Mouse (Mus musculus): Measurements from ENCODE around the gene Cdkal1. TPM values are rescaled to one million over a fixed set of nuclear protein-coding genes. Genes with fewer than 3 reads are reported as not detected.

Gene Cdkal1
- polyA plus RNA-seq, 1 experiment from 2014 or later = 8.7 TPM

- H3K27ac ChIP-seq (ENCODE audit: low read depth) = no peak overlapping the region
- H3K27me3 ChIP-seq (ENCODE audit: insufficient read depth, low read length) = no peaks in the 10 kb centered on the region
- H3K36me3 ChIP-seq (replicated peaks; ENCODE audit: insufficient read depth, low read length) = no peaks in the 10 kb centered on the region
- no peaks in the 10 kb centered on the region for H3K9me3 ChIP-seq (ENCODE audit: low read length)
- peaks cover 11% of the 10 kb centered on the region for H3K4me1 ChIP-seq (ENCODE audit: insufficient read depth)
- DNase-seq = no peak
- H3K4me2 ChIP-seq (ENCODE audit: low read depth, low read length) = no peak overlapping the region
- TF ChIP-seq EP300 (IDR thresholded peaks at IDR 0.05; ENCODE audit: low read depth) = no peak
- no peak for TF ChIP-seq CTCF (IDR thresholded peaks at IDR 0.05; ENCODE audit: low read depth)
- WGBS (ENCODE audit: insufficient replicate concordance) = 75% methylated on average over 6 of the region's 6 CpGs
- H3K9ac ChIP-seq (replicated peaks) = no peak overlapping the region
- no peak for ATAC-seq
- H3K4me3 ChIP-seq (ENCODE audit: low read depth, low read length) = no peak overlapping the region
Measured at GRCm38 (mm10) chr13:29778124-29778523, 77.3 kb downstream of the Cdkal1 start.

GRCm38 (mm10) chr13:29777225-29777624, 78.2 kb downstream of the Cdkal1 start:
- Histone ChIP-seq H3K4me2 (ENCODE audit: low read depth, low read length) (no peak overlapping the region), H3K27me3 (ENCODE audit: insufficient read depth, low read length) (no peaks in the 10 kb centered on the region), H3K9me3 (ENCODE audit: low read length) (no peaks in the 10 kb centered on the region), H3K4me1 (ENCODE audit: insufficient read depth) (peaks cover 11% of the 10 kb centered on the region), H3K9ac (replicated peaks) (no peak overlapping the region), H3K36me3 (replicated peaks; ENCODE audit: insufficient read depth, low read length) (no peaks in the 10 kb centered on the region), H3K4me3 (ENCODE audit: low read depth, low read length) (no peak overlapping the region), H3K27ac (ENCODE audit: low read depth) (no peak overlapping the region)
- ATAC-seq (0 out of 2 replicates have a peak, but pooled peaks have one; percentile 31), DNase-seq (no peak)
- WGBS (ENCODE audit: insufficient replicate concordance) = 78% methylated on average over 4 of the region's 4 CpGs
- TF ChIP-seq EP300 (IDR thresholded peaks at IDR 0.05; ENCODE audit: low read depth) = no peak
- no peak for TF ChIP-seq CTCF (IDR thresholded peaks at IDR 0.05; ENCODE audit: low read depth)

GRCm38 (mm10) chr13:29775603-29776230, 79.8 kb downstream of the Cdkal1 start:
- H3K4me2 ChIP-seq (ENCODE audit: low read depth, low read length) = no peak overlapping the region
- H3K4me3 ChIP-seq (ENCODE audit: low read depth, low read length) = no peak overlapping the region
- H3K27ac ChIP-seq (ENCODE audit: low read depth) = no peak overlapping the region
- DNase-seq = no peak
- H3K27me3 ChIP-seq (ENCODE audit: insufficient read depth, low read length) = no peaks in the 10 kb centered on the region
- 81% methylated on average over 8 of the region's 8 CpGs for WGBS (ENCODE audit: insufficient replicate concordance)
- peaks cover 9% of the 10 kb centered on the region for H3K4me1 ChIP-seq (ENCODE audit: insufficient read depth)
- H3K9me3 ChIP-seq (ENCODE audit: low read length) = no peaks in the 10 kb centered on the region
- no peaks in the 10 kb centered on the region for H3K36me3 ChIP-seq (replicated peaks; ENCODE audit: insufficient read depth, low read length)
- H3K9ac ChIP-seq (replicated peaks) = no peak overlapping the region
- TF ChIP-seq EP300 (IDR thresholded peaks at IDR 0.05; ENCODE audit: low read depth) (no peak), CTCF (IDR thresholded peaks at IDR 0.05; ENCODE audit: low read depth) (no peak)
- no peak for ATAC-seq

- Histone ChIP-seq H3K27me3 (ENCODE audit: insufficient read depth, low read length) (no peaks in the 10 kb centered on the region), H3K27ac (ENCODE audit: low read depth) (peak overlapping the region; percentile 30; the same call in 1 of the 2 replicates), H3K9ac (replicated peaks) (no peak overlapping the region), H3K4me1 (ENCODE audit: insufficient read depth) (peaks cover 18% of the 10 kb centered on the region), H3K4me2 (ENCODE audit: low read depth, low read length) (no peak overlapping the region), H3K4me3 (ENCODE audit: low read depth, low read length) (no peak overlapping the region), H3K36me3 (replicated peaks; ENCODE audit: insufficient read depth, low read length) (no peaks in the 10 kb centered on the region), H3K9me3 (ENCODE audit: low read length) (no peaks in the 10 kb centered on the region)
- 21% methylated on average over 6 of the region's 6 CpGs for WGBS (ENCODE audit: insufficient replicate concordance)
- DNase-seq (no peak), ATAC-seq (0 out of 2 replicates have a peak, but pooled peaks have one; percentile 27)
- TF ChIP-seq EP300 (IDR thresholded peaks at IDR 0.05; ENCODE audit: low read depth) (no peak), CTCF (IDR thresholded peaks at IDR 0.05; ENCODE audit: low read depth) (no peak)
Measured at GRCm38 (mm10) chr13:29773563-29773962, 81.9 kb downstream of the Cdkal1 start.

- no peak overlapping the region for H3K4me3 ChIP-seq (ENCODE audit: low read depth, low read length)
- peaks cover 23% of the 10 kb centered on the region for H3K4me1 ChIP-seq (ENCODE audit: insufficient read depth)
- DNase-seq (no peak), ATAC-seq (no peak)
- H3K27me3 ChIP-seq (ENCODE audit: insufficient read depth, low read length) = no peaks in the 10 kb centered on the region
- H3K4me2 ChIP-seq (ENCODE audit: low read depth, low read length) = no peak overlapping the region
- WGBS (ENCODE audit: insufficient replicate concordance) = 42% methylated on average over 3 of the region's 3 CpGs
- H3K27ac ChIP-seq (ENCODE audit: low read depth) = no peak overlapping the region
- TF ChIP-seq EP300 (IDR thresholded peaks at IDR 0.05; ENCODE audit: low read depth) (no peak), CTCF (IDR thresholded peaks at IDR 0.05; ENCODE audit: low read depth) (no peak)
- no peaks in the 10 kb centered on the region for H3K9me3 ChIP-seq (ENCODE audit: low read length)
- H3K36me3 ChIP-seq (replicated peaks; ENCODE audit: insufficient read depth, low read length) = no peaks in the 10 kb centered on the region
- no peak overlapping the region for H3K9ac ChIP-seq (replicated peaks)
Measured at GRCm38 (mm10) chr13:29772970-29773369, 82.5 kb downstream of the Cdkal1 start.

- DNase-seq (peak; percentile 38), ATAC-seq (peak; percentile 48; the same call in 1 of the 2 replicates)
- H3K4me2 ChIP-seq (ENCODE audit: low read depth, low read length) = peak overlapping the region; percentile 22
- no peak overlapping the region for H3K27ac ChIP-seq (ENCODE audit: low read depth)
- no peak overlapping the region for H3K9ac ChIP-seq (replicated peaks)
- peaks cover 29% of the 10 kb centered on the region for H3K4me1 ChIP-seq (ENCODE audit: insufficient read depth)
- no peak for TF ChIP-seq CTCF (IDR thresholded peaks at IDR 0.05; ENCODE audit: low read depth)
- 0 out of 2 replicates have a peak, but pooled peaks have one; percentile 24 for TF ChIP-seq EP300 (IDR thresholded peaks at IDR 0.05; ENCODE audit: low read depth)
- 22% methylated on average over 12 of the region's 12 CpGs for WGBS (ENCODE audit: insufficient replicate concordance)
- H3K4me3 ChIP-seq (ENCODE audit: low read depth, low read length) = no peak overlapping the region
- no peaks in the 10 kb centered on the region for H3K27me3 ChIP-seq (ENCODE audit: insufficient read depth, low read length)
- H3K36me3 ChIP-seq (replicated peaks; ENCODE audit: insufficient read depth, low read length) = no peaks in the 10 kb centered on the region
- no peaks in the 10 kb centered on the region for H3K9me3 ChIP-seq (ENCODE audit: low read length)
Measured at GRCm38 (mm10) chr13:29769647-29770436, 85.6 kb downstream of the Cdkal1 start.

Data from liver, postnatal 0 days (tissue).